8 mouse cellular contexts compared by ENCODE assay signal in genomic region chr9:75625556-75626307, GRCm38 (mm10). TPM values are rescaled to one million over a fixed set of nuclear protein-coding genes. Genes with fewer than 3 reads are reported as not detected.
DNase-seq lines count a peak whose midpoint lies in the region; ATAC-seq lines count a peak whose summit lies in the region.

Lysmd2 (plus strand) TSS chr9:75625741.

- H3K9ac ChIP-seq in hindbrain, embryonic 11.5 days (ENCODE audit: low read depth, low read length): peak within 1 kb of the TSS; percentile 89

- no peaks in the 10 kb centered on the region for H3K4me1 ChIP-seq in hindbrain, embryonic 11.5 days (replicated peaks; ENCODE audit: control insufficient read depth, insufficient read depth, low read length)

- peak within 1 kb of the TSS; percentile 87 for H3K4me2 ChIP-seq in hindbrain, embryonic 11.5 days (replicated peaks; ENCODE audit: low read depth, low read length)

- H3K9me3 ChIP-seq in hindbrain, embryonic 11.5 days (ENCODE audit: control insufficient read depth, low read length): no peaks in the 10 kb centered on the region

- no peaks in the 10 kb centered on the region for H3K36me3 ChIP-seq in hindbrain, embryonic 11.5 days (ENCODE audit: control insufficient read depth, insufficient read depth, low read length)

- no peaks in the 10 kb centered on the region for H3K27me3 ChIP-seq in hindbrain, embryonic 11.5 days (ENCODE audit: control insufficient read depth, insufficient read depth, low read length)

- H3K27ac ChIP-seq in hindbrain, embryonic 11.5 days (ENCODE audit: low read depth, low read length): peak within 1 kb of the TSS; percentile 83

- peak; percentile 68 for DNase-seq in R1 (ENCODE audit: low read depth, low spot score)
- peak; percentile 88 for DNase-seq in cerebellum, adult 9-11 months
- peak; percentile 33 to 47 for DNase-seq in frontal cortex, postnatal 14 days (ENCODE audit: low spot score in 2 of 2)
- DNase-seq in hindbrain, embryonic 11.5 days (ENCODE audit: low spot score): peak; percentile 77
- DNase-seq in layer of hippocampus, postnatal 14 days (ENCODE audit: low spot score in 2 of 2): peak; percentile 65 to 79
- DNase-seq in lung, postnatal 10 days: peak; percentile 79
- DNase-seq in retina, postnatal 7 days (ENCODE audit: low read depth, low spot score): peak; percentile 53

- H3K4me3 ChIP-seq in hindbrain, embryonic 11.5 days (ENCODE audit: low read depth, low read length): peak within 1 kb of the TSS; percentile 74

- peak; percentile 90 for ATAC-seq in hindbrain, embryonic 11.5 days (ENCODE audit: low FRiP score)
- no peak for ATAC-seq in erythroid progenitor cell, adult 5-6 weeks (replicated peaks; ENCODE audit: low FRiP score, poor library complexity, severe bottlenecking)

- WGBS in hindbrain, embryonic 11.5 days: under 1% methylated on average over 86 of the region's 94 CpGs

RNA-seq across cellular contexts. Expression of gene Lysmd2, which starts in this region (rescaled TPM):
- polyA plus RNA-seq in hindbrain, embryonic 11.5 days (2014; fragmentation: Nextera tagmentation; extraction: Ambion mirVana): 15.0 and 15.6 TPM in 2 replicates
- 10 to 100 TPM; 56.9 to 57.2 TPM for total RNA-seq in layer of hippocampus, postnatal 14 days (2021)
- total RNA-seq in erythroid progenitor cell, adult 5-6 weeks (2015; ENCODE audit: low replicate concordance): not detected in 2 replicates
- not detected in 2 replicates for total RNA-seq in erythroid progenitor cell, adult 5-6 weeks (2017; ENCODE audit: low replicate concordance)

Comparison
In these comparisons a context has a peak if more than half of its experiments do, and no peak if none do; other contexts are left out.
1. RNA of gene Lysmd2 (total RNA-seq): 56.9 to 57.2 TPM in layer of hippocampus, postnatal 14 days; not detected in erythroid progenitor cell, adult 5-6 weeks; every median in the first group is over 10 times any median in the second.
2. Peak in every context shown above with its lines, with median percentiles within 50 percentile points of each other: DNase-seq.